Mouse (Mus musculus) brain, embryonic 14.5 days (tissue): Measurements from ENCODE around the gene Itgb6.

Experiments used
- CTCF ChIP-seq: fragments of 200-500 bp; IDR thresholded peaks from 2 replicates; pipeline ENCODE4 v1.5.1; 2012; ENCODE audit warnings: inconsistent platforms, mild to moderate bottlenecking, moderate library complexity, borderline replicate concordance; ENCODE audit not compliant: insufficient read depth, insufficient read length; ENCODE audit errors: extremely low read depth
- POLR2A ChIP-seq: fragments of 200-500 bp; IDR thresholded peaks from 2 replicates; pipeline ENCODE4 v1.6.1; 2012; ENCODE audit warnings: mild to moderate bottlenecking, inconsistent platforms, borderline replicate concordance; ENCODE audit not compliant: poor library complexity, insufficient read depth, insufficient read length, severe bottlenecking; ENCODE audit errors: extremely low read depth

GRCm38 (mm10) chr2:60600863-60601262, 121.6 kb downstream of the Itgb6 start:
- no peak for TF ChIP-seq CTCF
- TF ChIP-seq POLR2A: no peak
